ENCODE assay signal across 17 mouse cellular contexts in genomic region chr14:25686983-25687901, GRCm38 (mm10). TPM values are rescaled to one million over a fixed set of nuclear protein-coding genes. Genes with fewer than 3 reads are reported as not detected.
DNase-seq lines count a peak whose midpoint lies in the region; ATAC-seq lines count a peak whose summit lies in the region.
"Had no signal": no experiment of that assay in that cellular context is flagged by ENCODE, and none has a peak within 500 bp of the region (broad histone marks: within the 10 kb centered on the region; RNA-seq: fewer than 3 reads in every experiment).

No protein-coding gene starts in this region.

- ATAC-seq in heart, embryonic 13.5 days (ENCODE audit: extremely low read depth, insufficient number of reproducible peaks, low FRiP score, low TSS enrichment), result peak; percentile 68; the same call in 1 of the 2 replicates
- ATAC-seq in intestine, embryonic 16.5 days, result peak; percentile 41
- ATAC-seq: midbrain, embryonic 13.5 days had no signal

- H3K27me3 ChIP-seq in heart, embryonic 13.5 days (replicated peaks), result no peaks in the 10 kb centered on the region
- H3K27me3 ChIP-seq in intestine, embryonic 16.5 days (replicated peaks; ENCODE audit: control insufficient read depth, insufficient read depth, low read length), result no peaks in the 10 kb centered on the region
- H3K27me3 ChIP-seq: embryonic facial prominence, embryonic 12.5 days; midbrain, embryonic 13.5 days had no signal

- peaks cover 49% of the 10 kb centered on the region for H3K4me1 ChIP-seq in heart, embryonic 13.5 days
- peaks cover 7% of the 10 kb centered on the region for H3K4me1 ChIP-seq in intestine, embryonic 16.5 days (ENCODE audit: control insufficient read depth, insufficient read depth, low read length)
- H3K4me1 ChIP-seq: embryonic facial prominence, embryonic 12.5 days; hindbrain, embryonic 13.5 days; midbrain, embryonic 13.5 days had no signal

- peak overlapping the region; percentile 72 for H3K9ac ChIP-seq in heart, embryonic 13.5 days
- H3K9ac ChIP-seq in intestine, embryonic 16.5 days (ENCODE audit: low read depth, low read length), result 0 out of 2 replicates have a peak overlapping the region, but pooled peaks have one; percentile 3
- H3K9ac ChIP-seq: embryonic facial prominence, embryonic 12.5 days; hindbrain, embryonic 13.5 days; midbrain, embryonic 13.5 days had no signal

- H3K9me3 ChIP-seq in heart, embryonic 13.5 days, result no peaks in the 10 kb centered on the region
- H3K9me3 ChIP-seq in intestine, embryonic 16.5 days (ENCODE audit: control insufficient read depth, low read length), result no peaks in the 10 kb centered on the region
- H3K9me3 ChIP-seq: embryonic facial prominence, embryonic 12.5 days; hindbrain, embryonic 13.5 days; midbrain, embryonic 13.5 days had no signal

- peak overlapping the region; percentile 98 for H3K27ac ChIP-seq in heart, embryonic 13.5 days (replicated peaks)
- peak overlapping the region; percentile 84 for H3K27ac ChIP-seq in intestine, embryonic 16.5 days (ENCODE audit: low read length)
- H3K27ac ChIP-seq: embryonic facial prominence, embryonic 12.5 days; hindbrain, embryonic 13.5 days; midbrain, embryonic 13.5 days had no signal

- peak overlapping the region; percentile 22 for H3K4me2 ChIP-seq in heart, embryonic 13.5 days
- H3K4me2 ChIP-seq in intestine, embryonic 16.5 days (ENCODE audit: low read depth, low read length), result no peak overlapping the region
- H3K4me2 ChIP-seq: embryonic facial prominence, embryonic 12.5 days; hindbrain, embryonic 13.5 days; midbrain, embryonic 13.5 days had no signal

- no peak overlapping the region for H3K4me3 ChIP-seq in heart, embryonic 13.5 days
- H3K4me3 ChIP-seq in intestine, embryonic 16.5 days (ENCODE audit: low read length), result no peak overlapping the region
- H3K4me3 ChIP-seq: embryonic facial prominence, embryonic 12.5 days; hindbrain, embryonic 13.5 days; midbrain, embryonic 13.5 days had no signal

- peak; percentile 35 to 68 for DNase-seq in heart, adult 18-20 months
- no peak for DNase-seq in heart, adult 8-10 months (ENCODE audit: low spot score)
- DNase-seq in adipocyte (ENCODE audit: low spot score), result peak; percentile 38
- DNase-seq in adrenal gland, postnatal 4 days (ENCODE audit: low spot score in 2 of 2), result no peak
- DNase-seq in adrenal gland, adult 18-20 months (ENCODE audit: low spot score in 2 of 2), result no peak
- DNase-seq in urinary bladder, postnatal 14 days (ENCODE audit: low spot score), result no peak
- DNase-seq: cerebellum, postnatal 36 days; gastrocnemius, postnatal 36 days; kidney, adult 18-20 months; kidney, postnatal 25 days; right cerebral cortex, adult 18-20 months; spleen, adult 18-20 months had no signal

- H3K36me3 ChIP-seq in heart, embryonic 13.5 days, result no peaks in the 10 kb centered on the region
- no peaks in the 10 kb centered on the region for H3K36me3 ChIP-seq in intestine, embryonic 16.5 days (ENCODE audit: control insufficient read depth, insufficient read depth, low read length)
- H3K36me3 ChIP-seq: embryonic facial prominence, embryonic 12.5 days; hindbrain, embryonic 13.5 days; midbrain, embryonic 13.5 days had no signal

- whole genome bisulfite sequencing in heart, embryonic 13.5 days, result 48% methylated on average over 10 of the region's 10 CpGs
- WGBS in intestine, embryonic 16.5 days, result 52% methylated on average over 10 of the region's 10 CpGs

RNA-seq across cellular contexts. Expression of gene Ppif, which starts 6.7 kb away (rescaled TPM):
- total RNA-seq in heart, adult 18-20 months (2021), result 100 to 1,000 TPM; 287 to 306 TPM
- total RNA-seq in heart, adult 8-10 months (2022), result 100 to 1,000 TPM; 300 to 329 (median 307) TPM
- 93.7 and 99.8 TPM in 2 replicates for polyA plus RNA-seq in heart, embryonic 13.5 days (2015; fragmentation: Nextera tagmentation; extraction: Ambion mirVana)
- 125 and 134 TPM in 2 replicates for polyA plus RNA-seq in intestine, embryonic 16.5 days (2015; fragmentation: Nextera tagmentation; extraction: Ambion mirVana)
- 10 to 100 TPM; 35.2 to 38.8 TPM for total RNA-seq in adrenal gland, postnatal 4 days (2021)
- 10 to 100 TPM; 21.3 to 32.1 TPM for total RNA-seq in adrenal gland, adult 18-20 months (2021)

Comparison
In these comparisons a context has a peak if more than half of its experiments do, and no peak if none do; other contexts are left out.
1. DNase-seq: peak in heart, adult 18-20 months (2 of 2) and adipocyte (single experiment); none in heart, adult 8-10 months (single experiment), adrenal gland, postnatal 4 days (0 of 2), adrenal gland, adult 18-20 months (0 of 2) and urinary bladder, postnatal 14 days (single experiment).
2. RNA of gene Ppif, which starts 6.7 kb away (total RNA-seq): 300 to 329 TPM in heart, adult 8-10 months and 287 to 306 TPM in heart, adult 18-20 months; 35.2 to 38.8 TPM in adrenal gland, postnatal 4 days and 21.3 to 32.1 TPM in adrenal gland, adult 18-20 months; every median in the first group is over 4 times any median in the second.